Mouse (Mus musculus) kidney, postnatal 0 days (tissue): ENCODE measurements around the gene Gdpd5. TPM values are rescaled to one million over a fixed set of nuclear protein-coding genes. Genes with fewer than 3 reads are reported as not detected.
A peak's percentile ranks its signal among the peaks of the same experiment; 100 is the strongest.

Experiments
- ATAC-seq: fragments of 200-750 bp; cut with Nextera tagmentation; replicated peaks from 2 replicates; pipeline ENCODE4 v1.8.0; 2017; ENCODE audit warnings: low read depth, moderate number of reproducible peaks, moderate TSS enrichment, moderate library complexity; ENCODE audit not compliant: low FRiP score
- DNase-seq: peaks from one replicate; pipeline ENCODE4 v3.0.0-alpha.2; 2016; ENCODE audit warnings: low spot score
- H3K27ac ChIP-seq: fragments of 300-500 bp; sonication (generic); 2 replicates; pipeline ENCODE4 v1.5.1; 2014; ENCODE audit warnings: mild to moderate bottlenecking
- H3K27me3 ChIP-seq: fragments of 300-500 bp; sonication (generic); 2 replicates; pipeline ENCODE4 v1.6.1; 2014; ENCODE audit warnings: low read length, mixed read lengths; ENCODE audit not compliant: insufficient read depth
- H3K36me3 ChIP-seq: fragments of 300-500 bp; sonication (generic); 2 replicates; pipeline ENCODE4 v1.6.1; 2014; ENCODE audit warnings: low read length, mixed read lengths; ENCODE audit not compliant: insufficient read depth
- H3K4me1 ChIP-seq: fragments of 300-500 bp; sonication (generic); replicated peaks from 2 replicates; pipeline ENCODE4 v1.6.1; 2014; ENCODE audit warnings: antibody characterized with exemption, low read length, mixed read lengths; ENCODE audit not compliant: insufficient read depth
- H3K4me2 ChIP-seq: fragments of 300-500 bp; sonication (generic); 2 replicates; pipeline ENCODE4 v1.6.1; 2014; ENCODE audit warnings: mild to moderate bottlenecking, low read length, moderate library complexity, mixed read lengths
- H3K4me3 ChIP-seq: fragments of 300-500 bp; sonication (generic); replicated peaks from 2 replicates; pipeline ENCODE4 v1.5.1; 2014; ENCODE audit warnings: low read depth, low read length
- H3K9ac ChIP-seq: fragments of 300-500 bp; sonication (generic); 2 replicates; pipeline ENCODE4 v1.6.1; 2014; ENCODE audit warnings: low read depth, low read length
- H3K9me3 ChIP-seq: fragments of 300-500 bp; sonication (generic); replicated peaks from 2 replicates; pipeline ENCODE4 v1.6.1; 2016; ENCODE audit warnings: low read length, inconsistent platforms, mixed read lengths
- CTCF ChIP-seq: IDR thresholded peaks from 2 replicates; pipeline ENCODE4 v1.5.1; 2016; ENCODE audit warnings: antibody characterized with exemption, low read depth, mild to moderate bottlenecking, moderate library complexity
- WGBS: fragments of 180-500 bp; shearing (Covaris S2); extraction: QIAGEN DNeasy Blood & Tissue Kit; methylation state at CpG from one replicate; pipeline ENCODE4 v1.1.7; 2014; 5-methylcytosine and 5-hydroxymethylcytosine counted together
- polyA plus RNA-seq: library from polyadenylated mRNA; unstranded; fragments of >200 nt; fragmentation: Nextera tagmentation; extraction: Ambion mirVana; gene quantifications from 2 replicates; pipeline ENCODE4 v1.2.1, GENCODE M21; 2015

The Gdpd5 gene
- polyA plus RNA-seq, 1 experiment from 2014 or later: 11.8 TPM

GRCm38 (mm10) chr7:99443164-99443563, 62.0 kb downstream of the Gdpd5 start:
- no peak for TF ChIP-seq CTCF
- no peak overlapping the region for H3K9ac ChIP-seq
- no peak overlapping the region for H3K27ac ChIP-seq
- whole genome bisulfite sequencing: 50% methylated on average over 5 of the region's 5 CpGs
- H3K4me3 ChIP-seq: no peak overlapping the region
- no peaks in the 10 kb centered on the region for H3K27me3 ChIP-seq
- H3K9me3 ChIP-seq: no peaks in the 10 kb centered on the region
- peaks cover 17% of the 10 kb centered on the region for H3K4me1 ChIP-seq
- ATAC-seq (no peak), DNase-seq (no peak)
- H3K36me3 ChIP-seq: 0 out of 2 replicates have a peak, but pooled peaks cover 2% of the 10 kb centered on the region
- H3K4me2 ChIP-seq: no peak overlapping the region

- DNase-seq (no peak), ATAC-seq (no peak)
- H3K27ac ChIP-seq: no peak overlapping the region
- H3K4me2 ChIP-seq: no peak overlapping the region
- 0 out of 2 replicates have a peak, but pooled peaks cover 2% of the 10 kb centered on the region for H3K36me3 ChIP-seq
- H3K9me3 ChIP-seq: no peaks in the 10 kb centered on the region
- no peak overlapping the region for H3K4me3 ChIP-seq
- no peaks in the 10 kb centered on the region for H3K27me3 ChIP-seq
- no peak overlapping the region for H3K9ac ChIP-seq
- peaks cover 17% of the 10 kb centered on the region for H3K4me1 ChIP-seq
- peak; percentile 68 for TF ChIP-seq CTCF
- WGBS: 64% methylated on average over 6 of the region's 6 CpGs
Measured at GRCm38 (mm10) chr7:99444012-99444411, 62.8 kb downstream of the Gdpd5 start.

- TF ChIP-seq CTCF: peak; percentile 58
- no peak for DNase-seq
- WGBS: 91% methylated on average over 2 of the region's 2 CpGs
Measured at GRCm38 (mm10) chr7:99445833-99446232, 64.6 kb downstream of the Gdpd5 start.

GRCm38 (mm10) chr7:99447323-99447722, 66.1 kb downstream of the Gdpd5 start:
- H3K36me3 ChIP-seq: 0 out of 2 replicates have a peak, but pooled peaks cover 2% of the 10 kb centered on the region
- H3K9me3 ChIP-seq: no peaks in the 10 kb centered on the region
- no peak overlapping the region for H3K9ac ChIP-seq
- no peak overlapping the region for H3K4me3 ChIP-seq
- no peak overlapping the region for H3K27ac ChIP-seq
- no peak for TF ChIP-seq CTCF
- 50% methylated on average over 5 of the region's 5 CpGs for WGBS
- H3K4me2 ChIP-seq: no peak overlapping the region
- H3K27me3 ChIP-seq: no peaks in the 10 kb centered on the region
- no peak for ATAC-seq
- no peak for DNase-seq
- H3K4me1 ChIP-seq: no peaks in the 10 kb centered on the region

More at GRCm38 (mm10) chr7:99445833-99446232, 64.6 kb downstream of the Gdpd5 start:
- Histone ChIP-seq H3K27ac (no peak overlapping the region), H3K4me2 (no peak overlapping the region), H3K4me1 (peaks cover 14% of the 10 kb centered on the region), H3K9me3 (no peaks in the 10 kb centered on the region), H3K9ac (no peak overlapping the region), H3K27me3 (no peaks in the 10 kb centered on the region), H3K36me3 (0 out of 2 replicates have a peak, but pooled peaks cover 2% of the 10 kb centered on the region), H3K4me3 (no peak overlapping the region)
- ATAC-seq: no peak

GRCm38 (mm10) chr7:99448619-99449018, 67.4 kb downstream of the Gdpd5 start:
- 68% methylated on average over 5 of the region's 5 CpGs for WGBS

GRCm38 (mm10) chr7:99449063-99449462, 67.8 kb downstream of the Gdpd5 start:
- Histone ChIP-seq H3K9me3 (no peaks in the 10 kb centered on the region), H3K4me1 (peaks cover 7% of the 10 kb centered on the region), H3K36me3 (0 out of 2 replicates have a peak, but pooled peaks cover 2% of the 10 kb centered on the region), H3K27ac (no peak overlapping the region), H3K4me2 (no peak overlapping the region), H3K9ac (no peak overlapping the region), H3K4me3 (no peak overlapping the region), H3K27me3 (no peaks in the 10 kb centered on the region)
- TF ChIP-seq CTCF: no peak
- DNase-seq: no peak
- 63% methylated on average over 8 of the region's 8 CpGs for WGBS
- ATAC-seq: no peak

More at GRCm38 (mm10) chr7:99448619-99449018, 67.4 kb downstream of the Gdpd5 start:
- no peaks in the 10 kb centered on the region for H3K9me3 ChIP-seq
- H3K4me2 ChIP-seq: no peak overlapping the region
- 0 out of 2 replicates have a peak, but pooled peaks cover 2% of the 10 kb centered on the region for H3K36me3 ChIP-seq
- H3K27me3 ChIP-seq: no peaks in the 10 kb centered on the region
- no peak for TF ChIP-seq CTCF
- H3K27ac ChIP-seq: no peak overlapping the region
- no peak overlapping the region for H3K4me3 ChIP-seq
- H3K4me1 ChIP-seq: peaks cover 3% of the 10 kb centered on the region
- DNase-seq (no peak), ATAC-seq (no peak)
- H3K9ac ChIP-seq: no peak overlapping the region

GRCm38 (mm10) chr7:99449751-99450150, 68.5 kb downstream of the Gdpd5 start:
- Histone ChIP-seq H3K9ac (no peak overlapping the region), H3K4me3 (no peak overlapping the region), H3K27ac (no peak overlapping the region), H3K4me2 (no peak overlapping the region), H3K4me1 (peaks cover 10% of the 10 kb centered on the region), H3K9me3 (no peaks in the 10 kb centered on the region), H3K36me3 (no peaks in the 10 kb centered on the region), H3K27me3 (no peaks in the 10 kb centered on the region)
- DNase-seq (no peak), ATAC-seq (no peak)
- TF ChIP-seq CTCF: no peak
- 73% methylated on average over 3 of the region's 3 CpGs for WGBS
